Mouse (Mus musculus): Measurements from ENCODE around the gene Rtel1. TPM values are rescaled to one million over a fixed set of nuclear protein-coding genes. Genes with fewer than 3 reads are reported as not detected.

The Rtel1 gene
- total RNA-seq, 1 experiment from 2014 or later, result 51.6 TPM

DNA sequence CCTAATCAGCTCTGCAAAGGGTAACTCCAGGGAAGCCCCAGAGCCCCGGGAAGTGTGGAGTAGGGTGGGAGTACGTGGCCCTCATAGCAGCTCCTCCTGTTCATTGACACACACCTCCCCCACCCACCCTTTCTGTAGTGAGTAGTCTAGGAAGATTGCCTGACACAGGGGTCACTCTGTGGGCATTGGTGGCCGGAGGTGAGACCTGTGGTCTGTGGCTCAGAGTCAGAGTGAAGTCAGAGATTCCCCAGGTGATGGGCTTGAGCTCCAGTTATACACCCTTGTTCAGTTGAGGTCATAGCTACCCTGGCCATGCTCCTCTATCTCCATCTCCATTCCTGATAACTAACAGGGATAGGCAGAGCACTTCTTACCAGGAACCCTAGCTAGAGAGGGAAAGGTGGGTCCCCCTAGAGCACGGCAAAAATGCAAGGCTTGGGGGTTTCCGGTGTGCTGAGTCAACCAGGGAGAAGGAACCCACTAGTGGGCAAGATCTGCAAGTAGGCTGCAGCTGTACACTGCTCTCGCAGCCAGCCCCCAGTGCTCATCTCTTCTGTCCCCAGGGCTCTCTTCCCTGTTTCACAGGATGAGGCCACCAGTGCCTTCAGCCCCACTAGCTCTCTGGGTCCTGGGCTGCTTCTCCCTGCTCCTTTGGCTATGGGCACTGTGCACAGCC is 62.2 kb downstream of the Rtel1 start:
- no peak for ATAC-seq (ENCODE audit: extremely low read depth, insufficient number of reproducible peaks, low FRiP score, poor library complexity, severe bottlenecking)

DNA sequence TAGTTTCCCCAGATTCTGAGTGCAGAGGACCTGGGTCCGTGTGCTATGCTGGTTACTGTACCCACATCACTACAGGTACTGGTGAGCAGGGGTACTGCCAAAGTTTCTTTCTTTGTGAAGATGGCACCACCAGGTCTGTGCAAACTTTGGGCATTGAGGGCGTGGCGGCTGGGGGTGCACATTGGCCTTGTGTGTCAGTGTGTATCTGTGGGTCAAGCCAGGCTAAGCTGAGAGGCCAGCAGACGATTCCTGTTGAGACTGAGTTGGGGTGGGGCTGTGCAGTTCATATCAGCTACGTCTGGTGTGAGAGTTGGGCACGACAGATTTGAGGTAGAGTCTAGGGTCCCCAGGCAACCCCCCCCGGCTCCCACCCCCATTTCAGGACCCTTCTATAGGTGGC is 64.9 kb downstream of the Rtel1 start:
- no peak for ATAC-seq (ENCODE audit: extremely low read depth, insufficient number of reproducible peaks, low FRiP score, poor library complexity, severe bottlenecking)

DNA sequence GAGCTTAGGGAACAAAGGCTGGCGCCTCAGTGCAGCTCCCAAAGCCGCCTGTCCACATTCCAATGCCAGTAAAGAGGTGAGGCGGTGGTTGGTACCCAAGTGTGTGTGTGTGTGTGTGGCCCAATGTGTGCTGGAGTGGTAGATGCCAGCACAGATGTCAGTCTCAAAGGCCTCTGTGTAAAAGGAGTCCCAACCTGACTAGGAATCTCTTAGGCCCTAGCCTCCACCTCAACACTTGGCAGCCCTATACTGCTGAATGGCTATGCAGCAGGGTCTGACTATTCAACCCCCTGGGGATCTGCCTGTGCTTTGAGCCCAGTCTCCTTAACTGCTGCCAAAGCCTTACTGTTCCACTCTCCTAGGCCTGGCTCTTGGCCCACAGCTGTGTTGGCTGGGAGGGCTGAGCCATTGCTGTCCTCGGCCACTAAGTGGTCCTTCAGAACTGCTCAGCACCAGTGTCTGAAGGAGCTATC is 65.4 kb downstream of the Rtel1 start:
- ATAC-seq (ENCODE audit: extremely low read depth, insufficient number of reproducible peaks, low FRiP score, poor library complexity, severe bottlenecking), result no peak

DNA sequence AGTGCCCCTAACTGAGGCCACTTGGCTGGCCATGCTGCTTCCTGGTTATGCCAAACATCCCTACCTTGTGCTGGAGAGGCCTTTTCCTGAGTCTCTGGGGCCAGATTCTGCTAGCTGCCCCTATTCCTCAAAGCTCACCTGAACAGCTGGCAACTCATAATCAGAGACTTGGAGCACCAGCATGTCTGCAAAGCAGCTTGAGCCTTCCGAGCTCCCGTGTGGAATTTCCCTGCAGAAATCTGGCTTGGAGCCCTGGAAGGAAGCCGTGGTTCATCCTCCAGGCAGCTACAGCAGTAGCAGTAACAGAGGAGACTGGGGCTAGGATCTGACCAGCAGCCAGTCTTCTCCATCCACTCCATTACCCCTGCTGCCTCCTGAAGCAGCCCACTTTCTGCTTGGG is 66.3 kb downstream of the Rtel1 start:
- no peak for ATAC-seq (ENCODE audit: extremely low read depth, insufficient number of reproducible peaks, low FRiP score, poor library complexity, severe bottlenecking)

DNA sequence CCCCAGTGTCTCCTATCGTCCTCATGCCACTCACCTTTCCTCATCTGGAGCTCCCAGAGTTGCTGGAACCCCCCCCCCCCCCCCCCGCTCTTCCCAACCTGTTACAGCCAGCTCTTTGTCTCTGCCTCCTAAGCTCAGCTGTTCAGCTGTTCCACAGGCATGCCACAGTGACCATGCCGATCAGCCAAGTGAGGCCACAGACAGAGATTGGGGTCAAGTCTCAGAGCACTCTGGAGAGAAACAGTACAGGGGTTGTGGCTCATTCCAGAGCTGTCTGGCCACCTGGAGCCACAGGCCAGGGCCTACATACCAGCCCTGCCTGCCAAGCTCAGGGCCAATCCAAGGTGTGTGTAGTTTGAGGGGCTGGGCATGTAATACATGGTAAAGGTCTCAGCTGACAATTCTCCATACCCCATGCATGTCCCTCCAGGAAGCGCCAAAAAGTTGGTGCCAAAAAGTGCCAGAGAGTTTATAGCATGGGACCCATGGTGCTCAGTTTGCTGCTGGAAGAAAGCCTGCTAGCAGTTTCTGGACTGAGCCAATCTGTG is 67.2 kb downstream of the Rtel1 start:
- no peak for ATAC-seq (ENCODE audit: extremely low read depth, insufficient number of reproducible peaks, low FRiP score, poor library complexity, severe bottlenecking)

DNA sequence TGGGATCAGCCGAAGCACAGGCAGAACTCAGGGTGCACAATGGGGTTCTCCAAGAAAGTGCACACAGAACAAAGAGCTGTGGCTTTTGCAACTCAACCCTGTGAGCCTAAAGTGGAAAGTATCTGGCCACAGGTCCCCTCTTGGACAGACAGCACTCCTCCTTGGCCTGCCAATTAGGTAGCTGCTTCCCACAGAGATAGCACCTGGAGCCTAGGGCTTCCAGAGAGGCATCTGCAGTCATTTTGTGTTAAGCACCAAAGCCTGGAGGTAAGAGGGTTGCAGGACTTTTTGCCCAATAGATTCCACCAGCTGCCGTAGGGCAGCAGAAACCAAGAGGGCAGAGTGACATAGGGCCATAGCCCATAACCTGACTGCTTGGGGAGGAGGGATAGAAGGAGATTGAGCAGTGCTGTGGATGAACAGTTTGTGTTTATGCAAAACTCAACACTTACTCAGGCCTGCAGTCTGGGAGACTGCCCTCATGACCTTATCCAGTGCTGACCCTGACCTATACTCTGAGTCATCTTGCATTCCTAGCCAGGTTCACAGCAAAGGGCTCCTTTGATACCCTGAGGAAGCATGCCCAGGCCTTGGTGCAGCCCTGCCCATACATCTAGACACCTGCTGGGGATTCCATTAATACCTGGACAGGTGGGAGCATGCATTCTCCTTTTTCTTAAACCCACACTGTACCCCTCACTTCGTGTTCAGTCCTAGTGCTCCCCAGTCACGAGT is 70.8 kb downstream of the Rtel1 start:
- no peak for ATAC-seq (ENCODE audit: extremely low read depth, insufficient number of reproducible peaks, low FRiP score, poor library complexity, severe bottlenecking)

DNA sequence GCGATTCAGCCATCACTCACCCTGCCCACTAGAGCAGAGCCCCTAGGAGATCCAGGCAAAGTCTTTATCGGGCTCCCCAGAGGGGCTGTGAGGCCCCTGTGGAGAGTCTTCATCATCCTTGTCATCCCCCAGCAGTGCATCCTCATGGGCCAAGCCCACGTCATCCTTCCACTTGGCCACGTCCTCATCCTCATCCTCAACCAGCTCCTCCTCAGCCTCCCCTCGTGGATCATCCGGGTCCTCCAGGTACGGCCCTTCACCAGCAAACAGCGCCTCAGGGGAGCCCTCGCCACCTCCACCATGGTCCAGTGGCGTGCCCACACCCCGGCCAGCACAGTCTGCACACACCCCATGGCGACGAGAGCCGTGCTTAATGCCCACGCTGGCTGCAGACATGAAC is 71.5 kb downstream of the Rtel1 start:
- no peak for ATAC-seq (ENCODE audit: extremely low read depth, insufficient number of reproducible peaks, low FRiP score, poor library complexity, severe bottlenecking)

DNA sequence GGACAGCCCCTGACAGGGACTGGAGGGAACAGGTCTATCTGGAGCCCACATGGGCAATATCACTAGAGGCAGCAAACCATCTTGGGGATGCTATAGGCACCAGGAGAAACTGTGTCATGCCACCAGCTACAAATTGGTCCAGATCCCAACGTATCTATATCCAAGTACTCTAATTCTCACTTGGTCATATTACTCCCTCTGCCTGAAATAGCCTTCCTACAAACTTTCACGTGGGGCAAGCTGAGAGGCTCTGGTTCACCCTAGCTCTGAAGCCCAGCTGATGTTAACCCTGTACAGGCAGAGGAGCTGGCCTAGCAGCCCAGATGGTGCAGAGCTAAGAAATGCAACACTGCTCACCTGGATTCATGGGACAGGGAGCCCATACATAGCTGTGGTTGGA is 72.0 kb downstream of the Rtel1 start:
- no peak for ATAC-seq (ENCODE audit: extremely low read depth, insufficient number of reproducible peaks, low FRiP score, poor library complexity, severe bottlenecking)

DNA sequence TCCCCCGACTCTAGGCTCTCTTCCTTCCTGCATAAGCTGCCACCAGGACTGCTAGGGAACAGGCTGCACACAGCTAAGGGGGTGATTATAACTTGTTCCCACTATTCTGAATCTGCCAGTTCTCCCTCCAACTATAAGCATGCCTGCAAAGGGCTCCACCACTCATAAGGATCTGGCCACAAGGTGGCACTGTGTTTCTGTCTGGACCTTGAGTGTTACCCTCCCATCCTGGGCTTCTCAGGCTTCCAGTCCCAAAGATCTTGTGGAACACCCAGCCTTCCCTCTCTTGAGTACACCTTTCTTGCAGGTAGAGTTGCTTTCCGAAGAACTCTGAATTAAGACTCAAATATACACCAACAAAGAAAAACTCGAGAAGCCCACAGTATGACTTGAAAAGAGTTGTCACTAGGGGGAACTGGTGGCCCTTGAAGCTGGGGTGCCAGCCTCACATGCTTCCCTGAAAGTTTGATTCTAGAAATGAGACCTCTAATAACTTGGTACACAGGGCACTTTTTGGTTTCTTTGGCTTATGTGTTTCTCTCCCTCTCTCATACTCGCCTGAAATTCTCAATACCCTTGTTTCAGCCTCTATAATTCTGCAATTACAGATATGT is 73.2 kb downstream of the Rtel1 start:
- ATAC-seq (ENCODE audit: extremely low read depth, insufficient number of reproducible peaks, low FRiP score, poor library complexity, severe bottlenecking), result peak; percentile 71

DNA sequence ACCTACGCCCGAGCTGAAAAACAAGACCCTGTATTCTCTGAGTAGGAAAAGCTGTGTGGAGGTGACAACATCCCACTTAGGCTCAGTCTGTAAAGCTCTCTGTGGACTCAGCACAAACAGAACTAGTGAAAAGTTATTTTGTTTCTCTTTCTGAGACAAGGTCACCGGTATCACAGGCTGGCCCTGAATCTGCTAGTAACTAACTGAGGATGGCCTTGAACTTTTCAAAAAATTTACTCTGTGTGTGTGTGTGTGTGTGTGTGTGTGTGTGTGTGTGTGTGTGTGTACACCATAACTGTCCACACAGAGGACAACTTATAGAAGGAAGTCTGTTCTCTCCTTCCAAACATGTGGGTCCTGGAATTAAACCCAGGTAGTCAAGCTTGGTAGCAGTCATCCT is 74.5 kb downstream of the Rtel1 start:
- no peak for ATAC-seq (ENCODE audit: extremely low read depth, insufficient number of reproducible peaks, low FRiP score, poor library complexity, severe bottlenecking)

DNA sequence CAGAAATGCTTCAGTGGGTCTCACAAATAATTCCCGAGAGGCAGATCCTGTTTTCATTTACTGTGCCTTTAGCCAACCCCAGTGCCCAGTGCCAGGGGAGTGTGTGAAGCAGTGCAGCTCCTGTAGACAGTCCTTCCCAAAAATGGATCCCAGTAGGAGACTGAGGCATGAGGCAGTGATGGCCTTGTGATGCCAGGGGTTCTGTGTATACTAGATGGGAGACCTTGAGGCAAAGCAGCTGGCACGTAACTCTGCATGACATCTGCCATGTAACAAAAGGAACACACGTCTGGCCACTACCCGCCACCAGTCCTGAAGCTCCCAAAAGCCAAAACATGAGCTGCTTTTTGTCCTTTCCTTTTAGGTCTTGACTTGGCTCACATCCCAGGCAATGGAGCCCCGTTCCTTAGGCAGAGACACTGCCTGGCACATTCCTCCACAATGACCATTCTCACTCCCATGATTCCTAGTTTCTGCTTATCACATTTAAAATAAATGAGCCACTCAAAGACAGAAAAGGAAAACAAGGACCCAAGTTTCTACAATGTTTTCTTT is 77.7 kb downstream of the Rtel1 start:
- no peak for ATAC-seq (ENCODE audit: extremely low read depth, insufficient number of reproducible peaks, low FRiP score, poor library complexity, severe bottlenecking)

DNA sequence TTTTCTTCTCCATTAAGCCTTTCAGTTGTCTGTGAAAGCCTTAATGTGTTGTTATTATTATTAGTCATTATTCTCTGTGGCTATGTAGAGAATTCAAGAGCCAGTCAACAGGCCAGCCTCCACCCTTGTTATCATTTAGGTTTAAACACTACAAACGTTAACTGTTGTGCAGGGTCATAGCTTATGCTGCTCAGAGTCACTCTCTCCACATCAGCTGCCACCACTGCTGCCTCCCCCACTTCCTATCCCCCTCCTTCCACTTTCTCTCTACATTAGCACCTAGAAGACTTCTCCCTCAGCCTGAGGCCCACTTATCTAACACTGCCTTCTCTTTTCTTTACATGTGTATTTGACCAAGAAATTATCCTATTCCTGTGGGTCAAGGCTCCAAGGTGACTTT is 82.0 kb downstream of the Rtel1 start:
- no peak for ATAC-seq (ENCODE audit: extremely low read depth, insufficient number of reproducible peaks, low FRiP score, poor library complexity, severe bottlenecking)

DNA sequence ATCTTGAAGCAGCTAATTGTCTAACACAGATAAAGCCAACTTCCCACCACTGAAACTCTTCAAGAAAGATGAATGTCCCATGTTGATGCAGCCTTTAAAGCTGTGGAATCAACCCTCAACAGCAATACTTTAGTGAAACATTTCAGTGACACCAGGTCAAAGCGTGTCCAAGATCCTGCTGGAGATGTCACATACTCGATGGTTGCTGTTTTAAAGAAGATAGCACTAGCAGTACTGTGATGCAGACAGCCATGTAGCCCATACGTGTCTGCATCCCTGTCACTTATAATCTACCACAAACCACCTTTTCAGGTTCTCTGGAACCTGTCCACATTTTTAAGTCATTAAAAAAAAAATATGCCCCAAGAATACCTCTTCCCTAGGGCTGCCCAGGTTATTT is 84.2 kb downstream of the Rtel1 start:
- ATAC-seq (ENCODE audit: extremely low read depth, insufficient number of reproducible peaks, low FRiP score, poor library complexity, severe bottlenecking), result no peak

Other genes starting within 250 kb of the Rtel1 start
- gene Kcnq2, start 184.4 kb upstream of the Rtel1 start, total RNA-seq (2017), result not detected in 2 replicates
- gene Eef1a2, start 162.7 kb upstream of the Rtel1 start, total RNA-seq (2017), result not detected in 2 replicates
- 128 and 151 TPM in 2 replicates for gene Ppdpf, start 132.5 kb upstream of the Rtel1 start, total RNA-seq (2017)
- 0.12 and 0.74 TPM in 2 replicates for gene Ptk6, start 117.0 kb upstream of the Rtel1 start, total RNA-seq (2017)
- 1.2 and 1.7 TPM in 2 replicates for gene Srms, start 106.6 kb upstream of the Rtel1 start, total RNA-seq (2017)
- 0.58 TPM in 1 of 2 replicates, not detected in the other for gene Fndc11, start 99.7 kb upstream of the Rtel1 start, total RNA-seq (2017)
- gene Helz2, start 77.7 kb upstream of the Rtel1 start, total RNA-seq (2017), result 139 and 141 TPM in 2 replicates
- 47.4 and 57.6 TPM in 2 replicates for gene Gmeb2, start 31.7 kb upstream of the Rtel1 start, total RNA-seq (2017)
- not detected in 2 replicates for gene Stmn3, start 5.2 kb upstream of the Rtel1 start, total RNA-seq (2017)
- 81.7 and 86.8 TPM in 2 replicates for gene Zgpat, start 45.2 kb downstream of the Rtel1 start, total RNA-seq (2017)
- gene Arfrp1, start 45.7 kb downstream of the Rtel1 start, total RNA-seq (2017), result 61.3 and 74.3 TPM in 2 replicates
- gene Lime1, start 60.3 kb downstream of the Rtel1 start, total RNA-seq (2017), result 54.9 and 70.6 TPM in 2 replicates
- gene Zbtb46, start 139.7 kb downstream of the Rtel1 start, total RNA-seq (2017), result 0.74 and 1.0 TPM in 2 replicates
- gene Abhd16b, start 173.5 kb downstream of the Rtel1 start, total RNA-seq (2017), result 0.35 TPM in 1 of 2 replicates, not detected in the other
- gene Tpd52l2, start 177.4 kb downstream of the Rtel1 start, total RNA-seq (2017), result 54.2 and 61.4 TPM in 2 replicates
- 81.3 and 85.7 TPM in 2 replicates for gene Dnajc5, start 200.7 kb downstream of the Rtel1 start, total RNA-seq (2017)